Mouse (Mus musculus) CH12F3 (cell line): ENCODE measurements at regions not wholly inside any gene's neighbourhood (a gene's known extent, or its start where the extent isn't known, plus 50 kb on each side); places are given as distances from the start of the nearest gene placed in this dataset.

Experiments used
- in situ Hi-C: fragments of 300-500 bp; cut with MboI; formaldehyde crosslinking; loops from 2 replicates; pipeline ENCODE4 v1.14.3; 2020; ENCODE audit warnings: low sequenced_read_pairs

DNA sequence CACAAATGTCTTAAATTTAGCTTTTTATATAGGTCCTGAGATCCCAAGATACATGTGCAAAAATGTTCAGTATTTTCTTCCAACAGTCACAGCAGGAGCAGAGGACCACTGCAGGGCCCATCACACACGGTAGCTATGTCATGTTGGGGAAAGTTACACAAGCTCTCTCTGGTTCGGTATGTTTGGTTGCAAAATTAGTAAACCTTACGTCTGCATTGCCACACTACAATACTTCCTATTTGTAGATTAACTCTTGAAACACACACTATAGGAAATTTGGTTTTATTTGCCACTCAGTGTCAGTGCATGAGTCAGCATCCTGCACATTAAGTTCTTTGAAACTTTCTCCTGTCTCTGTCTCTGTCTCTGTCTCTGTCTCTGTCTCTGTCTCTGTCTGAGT is 82.0 kb downstream of the Cth start:
- in situ Hi-C loops, result no loop called here

DNA sequence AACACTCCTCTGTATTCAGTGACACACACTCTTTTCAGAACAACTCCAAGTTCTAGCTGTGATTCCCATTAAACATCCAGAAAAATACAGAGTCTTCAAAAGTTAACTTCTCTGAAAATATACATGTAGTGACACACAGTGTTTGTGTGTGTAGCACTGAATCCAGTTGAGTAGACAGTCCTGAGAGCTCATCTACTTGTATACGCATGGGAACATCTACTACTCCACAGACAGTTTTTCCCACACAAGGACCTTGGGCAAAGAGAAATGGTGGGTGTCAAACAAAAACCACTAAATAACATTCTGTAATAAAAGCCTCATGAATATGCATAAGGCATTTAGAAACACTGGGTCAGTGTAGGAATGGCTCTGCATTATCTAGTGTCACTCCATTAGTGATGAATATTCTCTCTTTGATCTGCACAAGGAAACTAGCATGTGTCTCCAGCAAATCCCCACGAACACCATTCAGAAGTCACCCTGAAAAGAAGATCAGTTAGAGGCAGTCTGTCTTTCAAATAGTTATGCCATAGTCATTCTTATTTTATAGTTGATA is 83.6 kb downstream of the Cth start:
- in situ Hi-C loops, result no loop called here

DNA sequence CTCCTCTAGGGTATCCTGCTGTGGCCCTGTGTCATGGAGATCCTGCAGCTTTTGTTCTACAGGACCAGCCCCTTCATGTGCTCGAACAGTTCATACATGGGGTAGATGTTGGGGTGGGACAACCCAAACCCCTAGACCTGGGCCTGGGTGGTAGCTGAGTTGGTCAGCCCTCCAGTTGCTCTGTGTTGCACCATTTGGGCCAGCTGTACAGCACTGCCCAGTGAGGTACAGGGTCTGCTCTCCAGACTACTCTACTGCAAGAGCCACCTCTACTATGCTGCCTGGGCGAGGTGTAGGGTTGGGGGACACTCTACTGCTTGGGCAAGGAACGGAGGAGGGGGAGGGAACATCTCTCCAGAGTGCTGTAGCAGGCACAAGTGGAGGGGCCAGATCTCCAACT is 120.6 kb downstream of the Cth start:
- in situ Hi-C loops, result no loop called here

DNA sequence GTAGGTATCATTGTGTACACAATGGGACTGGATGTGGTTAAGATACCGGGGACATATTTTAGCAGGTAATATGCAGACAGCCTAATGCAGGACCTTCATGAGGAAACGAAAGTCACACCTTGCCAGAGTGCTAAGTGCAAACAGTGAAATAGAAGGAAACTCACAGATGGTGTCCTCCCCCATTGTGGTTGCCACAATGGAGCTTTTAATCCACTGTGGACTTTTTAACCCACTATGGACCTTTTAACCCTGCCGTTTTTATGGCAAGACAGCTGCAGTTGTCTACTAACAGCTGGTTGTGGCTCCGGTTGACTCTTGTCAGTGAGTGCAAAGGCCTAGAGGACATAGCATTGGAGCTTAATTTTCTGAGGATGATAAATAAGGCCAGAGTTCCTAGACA is 121.5 kb downstream of the Cth start:
- in situ Hi-C loops, result no loop called here

DNA sequence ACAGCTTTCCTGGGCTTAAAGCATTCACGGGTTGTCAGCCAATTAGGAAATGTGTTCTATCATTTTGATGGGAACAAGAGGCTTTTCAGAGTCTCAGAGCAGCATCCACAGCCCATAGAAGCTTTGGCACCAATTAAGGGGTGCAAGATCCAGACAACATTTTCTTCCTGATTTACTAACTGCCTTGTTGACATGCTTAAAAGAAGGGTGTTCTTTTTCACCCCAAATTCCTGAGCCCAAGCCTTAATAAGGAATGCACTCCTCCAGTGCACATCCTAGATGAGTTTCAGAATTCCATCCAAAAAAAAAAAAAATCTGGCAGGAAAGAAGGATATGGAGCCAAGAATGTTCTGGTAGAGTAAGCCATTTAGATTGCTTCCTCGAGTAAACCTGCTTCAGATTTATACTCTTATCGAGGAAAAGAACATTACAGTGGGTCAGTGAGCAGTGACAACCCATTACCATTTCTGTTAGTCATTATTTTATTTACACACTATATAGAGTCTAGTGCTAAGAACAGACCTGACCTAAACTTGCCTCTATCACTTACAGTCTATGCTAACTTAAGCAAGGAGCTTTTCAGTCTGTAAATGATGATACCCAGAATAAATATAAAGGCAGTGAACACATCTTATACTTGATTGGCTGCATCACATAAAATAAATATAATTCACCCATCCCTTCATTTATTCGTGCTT is 137.2 kb downstream of the Cth start:
- in situ Hi-C loops, result no loop called here

DNA sequence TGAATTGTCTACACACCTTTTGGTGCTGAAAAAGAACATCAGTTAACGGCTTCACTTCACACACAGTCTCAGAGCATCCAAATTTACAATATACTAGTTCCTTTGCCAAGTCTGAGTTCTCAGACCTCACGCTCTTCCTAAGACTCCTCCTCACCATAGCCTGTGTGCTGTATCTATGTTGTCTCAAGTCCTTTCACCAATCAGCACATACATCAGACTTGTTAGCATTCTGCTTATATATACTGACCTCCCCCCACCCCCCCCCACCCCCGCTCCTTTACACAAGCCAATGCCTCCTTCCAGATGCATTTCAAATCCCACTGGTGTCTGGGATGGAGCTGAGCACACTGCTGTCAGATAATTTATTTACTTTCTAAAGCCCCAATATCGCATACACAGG is 143.8 kb downstream of the Cth start:
- in situ Hi-C loops, result no loop called here

DNA sequence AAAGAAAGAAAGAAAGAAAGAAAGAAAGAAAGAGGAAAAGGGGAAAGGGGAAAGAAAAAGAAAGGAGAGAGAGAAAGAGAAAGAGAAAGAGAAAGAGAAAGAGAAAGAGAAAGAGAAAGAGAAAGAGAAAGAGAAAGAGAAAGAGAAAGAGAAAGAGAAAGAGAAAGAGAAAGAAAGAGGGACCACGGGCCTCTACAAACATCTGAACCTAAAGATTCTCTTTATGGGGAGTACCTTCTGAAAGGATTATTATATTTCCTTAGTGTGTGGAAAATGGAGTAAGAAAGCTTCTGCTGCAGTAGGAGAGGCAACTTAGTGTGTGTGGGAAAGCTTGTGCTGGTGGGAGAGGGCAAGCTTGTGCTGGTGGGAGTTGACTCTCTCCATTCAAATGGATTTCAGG is 147.1 kb downstream of the Cth start:
- in situ Hi-C loops, result no loop called here

DNA sequence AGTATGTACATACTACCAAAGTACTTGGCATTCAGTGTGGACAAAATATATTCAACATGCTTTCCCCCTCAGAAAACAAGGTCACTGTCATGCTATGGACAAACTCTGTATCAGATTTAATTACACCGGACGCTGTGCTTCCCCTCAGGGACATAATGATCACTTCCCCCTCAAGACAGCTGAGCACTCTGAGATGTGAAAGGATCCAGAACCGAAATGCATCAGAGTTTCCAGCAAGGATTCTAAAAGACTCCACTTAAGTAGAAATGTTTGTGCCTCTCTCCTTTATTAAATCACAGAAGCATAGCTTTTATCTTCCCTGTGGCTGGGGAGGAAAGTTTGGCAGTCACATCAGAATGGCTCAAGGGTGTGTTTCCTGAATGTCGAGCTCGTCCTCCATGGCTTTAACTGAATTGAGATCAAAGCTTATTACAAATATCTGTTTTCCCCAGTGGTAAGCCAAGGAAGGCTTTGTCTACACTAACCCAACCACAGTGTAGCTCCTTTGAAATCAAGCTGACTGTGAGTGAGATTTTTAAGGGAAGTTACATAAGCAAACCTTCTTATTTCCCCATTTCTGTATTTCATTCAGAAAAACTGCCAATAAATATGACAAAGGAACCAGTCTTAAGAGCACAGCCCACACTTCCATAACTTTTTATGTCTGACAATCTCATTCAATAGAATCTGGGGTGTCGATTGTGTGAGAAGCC is 161.2 kb downstream of the Cth start:
- in situ Hi-C loops, result no loop called here

DNA sequence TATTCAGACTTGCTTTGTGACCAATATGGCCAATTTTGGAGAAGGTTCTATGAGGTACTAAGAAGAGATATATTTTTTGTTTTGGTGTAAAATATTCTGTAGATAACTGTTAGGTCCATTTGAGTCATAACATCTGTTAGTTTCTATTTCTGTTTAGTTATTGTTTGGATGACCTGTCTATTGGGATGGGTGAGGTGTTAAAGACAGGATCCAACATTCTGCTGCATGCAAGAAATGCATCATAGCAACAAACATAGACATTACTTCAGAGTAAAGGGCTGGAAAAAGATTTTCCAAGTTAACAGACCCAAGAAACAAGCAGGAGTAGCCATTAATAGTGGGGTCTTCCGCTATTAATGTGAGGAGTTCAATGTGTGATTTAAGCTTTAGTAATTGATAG is 165.0 kb downstream of the Cth start:
- in situ Hi-C loops, result no loop called here

DNA sequence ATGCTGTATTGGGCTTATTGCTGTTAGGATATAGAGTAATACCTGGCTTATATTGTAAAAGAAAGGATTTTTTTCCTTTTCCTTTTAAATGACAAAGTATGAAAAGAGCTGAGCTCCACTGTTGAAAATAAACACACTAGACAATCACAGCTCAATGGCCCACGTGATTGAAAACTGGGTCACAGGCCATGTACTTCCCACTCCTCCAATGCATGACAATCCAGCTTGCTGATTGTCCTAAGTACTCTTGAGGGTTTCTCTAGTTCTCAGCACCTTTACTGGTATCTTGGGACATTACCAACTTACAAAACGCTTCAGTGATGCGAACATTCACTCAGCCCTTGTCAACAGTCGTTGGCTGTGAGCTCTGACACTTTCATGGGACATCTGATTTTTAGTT is 170.1 kb downstream of the Cth start:
- in situ Hi-C loops, result no loop called here

DNA sequence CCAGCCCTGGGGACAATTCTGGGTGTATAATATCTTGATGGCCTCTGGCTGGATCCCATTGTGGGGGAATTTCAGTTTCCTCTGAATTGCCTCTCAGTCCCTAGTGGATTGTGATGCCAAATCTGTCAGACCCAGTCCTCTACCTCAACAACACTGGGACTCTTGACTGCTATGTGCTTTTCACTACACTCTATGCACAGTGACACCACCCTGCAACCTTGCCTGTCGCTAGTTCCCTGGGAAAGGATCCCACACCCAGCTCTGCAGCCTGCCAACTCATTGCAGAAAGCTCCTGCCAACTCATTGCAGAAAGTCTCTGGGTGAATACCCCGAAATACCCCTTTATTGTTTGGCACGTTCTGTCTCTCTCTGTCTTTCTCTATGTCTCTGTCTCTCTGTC is 174.6 kb downstream of the Cth start:
- in situ Hi-C loops, result no loop called here

DNA sequence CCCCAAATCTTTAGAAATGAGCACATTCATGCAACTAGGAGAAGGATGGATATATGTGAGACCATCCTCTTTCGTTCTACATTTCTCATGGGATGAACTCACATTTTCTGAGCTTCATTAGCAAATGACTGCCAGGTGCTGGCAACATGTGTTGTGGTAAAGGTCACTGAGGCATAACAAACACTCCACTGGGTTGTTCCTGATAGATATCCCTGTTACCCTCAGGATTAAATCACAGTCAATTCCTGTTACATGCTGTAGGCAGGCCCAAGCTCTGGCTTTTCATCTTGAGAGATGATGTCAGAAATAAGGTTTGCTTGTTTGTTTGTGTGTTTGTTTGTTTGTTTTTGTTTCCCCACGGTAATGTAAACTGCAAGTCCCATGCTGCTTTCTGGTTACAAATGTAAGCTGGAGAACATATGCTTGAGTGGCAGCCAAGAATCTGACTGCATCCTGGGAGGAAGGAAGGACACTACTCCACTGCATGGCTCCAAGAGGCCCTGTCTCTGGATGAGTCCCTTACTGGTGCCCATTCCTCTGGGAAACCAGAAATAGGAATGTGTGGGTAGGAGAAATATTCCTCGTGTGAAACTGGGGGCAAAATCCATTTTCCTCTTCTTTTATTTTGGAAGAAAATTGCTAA is 176.4 kb downstream of the Cth start:
- in situ Hi-C loops, result no loop called here

DNA sequence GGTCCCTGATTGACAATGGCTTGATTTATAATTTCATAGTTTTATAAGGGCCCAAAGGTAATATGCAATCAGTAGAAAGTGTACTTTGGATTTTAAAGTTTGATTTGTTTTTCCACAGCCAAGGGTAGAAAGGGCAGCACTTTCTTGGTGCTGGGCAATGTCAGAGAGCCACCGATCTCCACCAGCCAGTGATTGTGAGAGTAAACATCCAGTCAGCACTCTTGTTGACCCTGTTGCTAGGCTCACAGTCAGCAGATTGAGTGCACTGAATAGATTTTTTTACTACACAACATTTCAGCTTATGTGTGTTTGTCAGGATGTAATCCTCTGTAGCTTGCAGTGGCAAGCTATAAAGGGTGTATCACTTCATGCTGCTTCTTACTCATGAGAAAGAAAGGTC is 176.3 kb downstream of the Ptger3 start:
- in situ Hi-C loops, result no loop called here

DNA sequence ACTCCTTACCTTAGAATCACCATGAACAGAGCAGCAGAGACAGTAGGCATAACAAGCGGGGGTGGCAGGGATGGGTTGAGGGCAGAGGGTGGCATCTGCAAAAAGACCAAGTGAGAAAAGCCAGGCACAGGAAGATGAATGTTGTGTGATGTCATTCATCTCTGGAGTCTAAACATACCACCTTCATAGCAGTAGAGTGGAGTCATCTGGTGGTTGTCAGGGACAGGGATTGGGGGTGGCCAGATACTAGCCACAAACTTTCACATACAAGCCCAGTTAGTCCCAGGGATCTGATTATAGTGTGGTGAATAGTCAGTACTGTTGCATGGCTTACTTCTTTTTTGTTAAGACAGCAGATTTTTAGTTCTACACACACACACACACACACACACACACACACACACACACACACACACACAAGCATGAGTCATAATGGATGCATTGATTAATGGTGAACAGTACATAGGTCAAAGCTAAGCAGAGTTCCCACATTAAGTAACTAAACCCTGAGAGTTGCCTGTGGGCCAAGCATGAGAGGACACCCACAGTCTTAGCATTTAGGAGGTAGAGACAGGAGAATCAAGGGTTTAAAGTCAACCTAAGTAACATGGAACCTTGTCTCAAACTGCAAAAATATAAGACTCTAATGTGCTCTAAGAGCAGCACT is 173.1 kb downstream of the Ptger3 start:
- in situ Hi-C loops, result no loop called here

DNA sequence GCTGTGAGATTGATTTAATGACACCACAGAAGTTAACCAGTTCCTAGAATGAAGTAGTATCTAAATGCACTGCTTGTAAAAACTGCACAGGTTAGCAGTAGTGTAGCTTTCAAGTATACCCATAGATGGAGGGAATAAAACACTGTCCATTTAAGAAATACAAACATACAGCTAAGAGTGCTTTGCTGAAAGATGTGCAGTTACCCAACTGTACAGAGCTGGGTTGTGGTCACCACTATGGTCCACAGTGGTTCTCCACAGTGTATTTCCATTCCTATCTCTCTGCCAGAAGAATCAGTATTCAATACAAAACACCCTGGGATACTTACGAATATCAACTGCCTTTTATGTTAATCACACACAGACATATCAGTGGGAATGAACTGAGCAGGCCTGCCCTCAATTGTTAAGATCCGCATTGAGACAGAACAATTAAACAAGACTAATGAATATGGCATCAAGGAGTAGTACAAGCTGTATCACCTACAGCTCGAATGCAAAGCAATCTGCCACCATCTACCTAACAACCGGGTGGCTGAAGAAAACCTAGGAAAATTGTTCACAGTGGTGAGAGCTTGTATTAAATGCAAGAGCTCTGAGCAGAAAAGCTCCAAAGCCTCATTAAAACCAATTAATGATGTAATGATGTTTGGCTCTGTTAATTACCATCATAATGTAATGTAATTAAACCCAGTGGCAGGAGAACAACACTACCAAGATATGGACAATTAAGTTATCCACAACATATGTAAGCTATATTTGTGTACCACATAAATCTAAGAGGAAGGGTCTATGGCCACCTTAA is 165.6 kb downstream of the Ptger3 start:
- in situ Hi-C loops, result no loop called here

DNA sequence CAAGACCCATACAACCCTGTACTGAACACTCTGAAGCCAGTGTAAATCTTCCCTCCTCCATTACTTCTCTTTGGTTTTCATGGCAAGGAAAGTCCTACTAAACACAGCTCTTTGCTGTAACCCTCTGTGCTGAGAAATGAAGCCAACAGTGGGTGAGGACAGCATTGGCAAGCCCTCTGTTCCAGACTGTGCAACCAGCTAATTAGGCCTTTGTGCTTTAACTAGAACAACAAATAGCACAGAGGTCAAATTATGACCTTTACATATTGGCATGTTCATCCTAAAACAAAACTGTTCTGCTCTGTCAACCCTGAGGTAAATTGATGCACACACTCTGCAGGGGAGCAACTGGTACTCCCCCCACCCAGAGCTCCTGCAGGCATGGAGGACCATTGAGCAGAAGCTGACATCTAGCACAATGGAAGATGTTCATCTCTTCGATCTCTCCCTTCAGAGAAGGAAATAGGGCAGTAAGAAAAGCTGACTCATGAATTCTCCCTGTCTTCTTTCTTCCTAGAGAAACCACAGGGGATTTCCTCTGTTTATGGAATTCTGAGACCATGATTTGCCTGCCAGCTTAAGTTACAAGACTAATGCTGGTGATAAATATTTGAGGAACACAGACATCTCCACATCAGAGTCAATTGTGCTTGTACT is 163.1 kb downstream of the Ptger3 start:
- in situ Hi-C loops, result no loop called here

DNA sequence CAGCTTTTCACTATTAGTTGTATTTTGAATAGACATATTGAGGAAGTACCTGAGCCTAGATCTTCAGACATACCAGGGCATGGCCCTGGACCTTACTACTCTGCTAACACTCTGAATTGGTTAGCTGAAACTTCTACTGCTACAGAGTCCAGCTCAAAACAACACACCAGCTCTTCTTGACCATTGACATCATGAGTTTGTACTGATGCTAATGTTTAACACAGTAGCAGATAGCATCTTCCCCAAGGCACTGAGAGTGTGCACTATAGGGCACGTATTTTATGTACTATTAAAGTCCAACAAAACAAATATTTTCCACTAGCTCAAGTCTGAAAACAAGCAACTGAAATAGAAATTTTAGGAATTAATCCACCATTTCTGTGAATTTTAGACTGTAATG is 157.8 kb downstream of the Ptger3 start:
- in situ Hi-C loops, result no loop called here

DNA sequence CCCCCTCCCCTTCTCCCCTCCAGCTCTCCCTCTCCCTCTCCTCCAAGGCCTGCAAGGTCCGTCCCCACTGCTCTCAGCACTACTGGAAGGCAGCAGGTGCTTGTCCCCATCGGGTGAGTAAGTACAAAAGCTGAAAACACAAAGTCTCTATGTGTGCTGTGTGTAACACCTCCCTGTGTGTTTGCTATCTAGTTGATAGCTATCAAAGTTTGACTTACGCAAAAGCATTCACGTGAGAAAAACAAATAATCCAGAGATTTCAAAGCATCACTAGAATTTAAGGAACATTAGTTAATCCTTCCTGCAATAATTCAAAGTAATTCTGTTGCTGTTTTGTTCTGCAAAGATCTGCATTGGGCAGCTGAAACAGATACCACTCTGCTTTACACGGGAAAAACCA is 156.5 kb downstream of the Ptger3 start:
- in situ Hi-C loops, result no loop called here

DNA sequence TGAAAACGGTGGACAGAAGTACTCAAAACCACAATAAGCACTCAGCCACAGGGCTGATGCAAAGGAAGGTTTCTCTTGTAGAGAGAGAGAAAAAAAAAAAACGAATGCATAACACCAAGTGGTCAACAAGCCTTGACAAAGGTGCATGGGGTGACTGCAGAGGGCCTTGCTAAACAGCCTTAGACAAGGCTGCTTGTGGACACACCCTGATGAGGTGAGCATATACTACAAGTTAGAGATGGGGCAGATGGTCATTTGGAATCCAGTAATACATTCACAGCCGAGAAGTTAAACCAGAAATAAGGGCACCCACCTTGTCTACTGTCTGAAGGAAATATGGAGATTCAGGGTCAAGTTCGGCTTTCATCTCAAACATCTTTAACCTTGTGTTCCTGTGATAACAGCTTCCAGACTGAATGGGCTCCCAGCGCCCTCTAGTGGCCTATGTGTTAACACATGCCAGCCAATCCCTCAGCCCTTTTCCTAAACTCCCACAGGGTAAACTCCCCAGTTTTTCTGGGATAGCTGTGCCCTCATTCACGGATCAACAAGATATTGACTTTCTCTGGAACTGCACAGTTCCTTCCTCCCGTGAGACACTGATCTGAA is 150.7 kb downstream of the Ptger3 start:
- in situ Hi-C loops, result loop anchor here (5.0 kb wide), 1 partner anchor 155 kb away; no protein-coding TSS in a partner anchor

DNA sequence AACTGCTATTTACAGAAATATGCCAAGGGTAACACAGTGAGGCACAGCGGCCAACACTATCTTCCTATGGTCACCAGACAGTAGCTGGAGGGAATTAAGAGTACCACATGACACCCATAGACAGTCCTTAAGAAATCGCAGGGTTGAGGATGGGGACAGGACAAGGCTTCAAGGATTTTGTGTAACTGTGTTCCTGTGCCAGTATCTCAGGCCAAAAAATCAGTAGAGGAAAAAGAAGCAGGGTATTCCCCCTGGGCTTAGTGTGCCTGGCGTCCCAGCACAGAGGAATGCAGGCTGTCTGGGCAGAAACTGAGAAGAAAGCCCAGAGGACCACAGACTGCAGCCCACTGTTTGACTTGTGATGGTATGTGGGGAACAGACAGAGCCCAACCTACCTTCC is 147.3 kb downstream of the Ptger3 start:
- in situ Hi-C loops, result no loop called here
